Mouse (Mus musculus) liver, embryonic 11.5 days (tissue): ENCODE data around the gene Tmem14a. TPM values are rescaled to one million over a fixed set of nuclear protein-coding genes. Genes with fewer than 3 reads are reported as not detected.
A peak's percentile ranks its signal among the peaks of the same experiment; 100 is the strongest.

Experiments used
- ATAC-seq: fragments of 200-750 bp; cut with Nextera tagmentation; replicated peaks from 2 replicates; pipeline ENCODE4 v1.8.0; 2017; ENCODE audit warnings: moderate number of reproducible peaks, mild to moderate bottlenecking, moderate TSS enrichment, moderate library complexity; ENCODE audit not compliant: low FRiP score
- DNase-seq: peaks from one replicate; pipeline ENCODE4 v3.0.0-alpha.2; 2017; ENCODE audit warnings: low spot score
- H3K27ac ChIP-seq: fragments of 300-500 bp; sonication (generic); 2 replicates; pipeline ENCODE4 v1.5.1; 2014; ENCODE audit warnings: mild to moderate bottlenecking, low read depth, low read length, control low read depth
- H3K27me3 ChIP-seq: fragments of 300-500 bp; sonication (generic); replicated peaks from 2 replicates; pipeline ENCODE4 v1.6.1; 2014; ENCODE audit warnings: low read length, mixed read lengths; ENCODE audit not compliant: control insufficient read depth, insufficient read depth
- H3K36me3 ChIP-seq: fragments of 300-500 bp; sonication (generic); 2 replicates; pipeline ENCODE4 v1.6.1; 2014; ENCODE audit warnings: mild to moderate bottlenecking, low read length, moderate library complexity, mixed read lengths; ENCODE audit not compliant: control insufficient read depth, insufficient read depth
- H3K4me1 ChIP-seq: fragments of 300-500 bp; sonication (generic); replicated peaks from 2 replicates; pipeline ENCODE4 v1.6.1; 2014; ENCODE audit warnings: low read length, mixed read lengths; ENCODE audit not compliant: control insufficient read depth, insufficient read depth
- H3K4me2 ChIP-seq: fragments of 300-500 bp; sonication (generic); 2 replicates; pipeline ENCODE4 v1.6.1; 2014; ENCODE audit warnings: mild to moderate bottlenecking, control low read depth, moderate library complexity
- H3K4me3 ChIP-seq: fragments of 300-500 bp; sonication (generic); 2 replicates; pipeline ENCODE4 v1.5.1; 2014; ENCODE audit warnings: low read depth, low read length, control low read depth
- H3K9ac ChIP-seq: fragments of 300-500 bp; sonication (generic); 2 replicates; pipeline ENCODE4 v1.6.1; 2014; ENCODE audit warnings: low read depth, low read length, control low read depth
- H3K9me3 ChIP-seq: fragments of 300-500 bp; sonication (generic); 2 replicates; pipeline ENCODE4 v1.6.1; 2016; ENCODE audit warnings: low read length, inconsistent platforms, mixed read lengths; ENCODE audit not compliant: control insufficient read depth
- WGBS: fragments of 180-500 bp; shearing (Covaris S2); extraction: QIAGEN DNeasy Blood & Tissue Kit; methylation state at CpG from one replicate; pipeline ENCODE4 v1.1.7; 2014; 5-methylcytosine and 5-hydroxymethylcytosine counted together
- polyA plus RNA-seq: library from polyadenylated mRNA; unstranded; fragments of >200 nt; fragmentation: Nextera tagmentation; extraction: Ambion mirVana; gene quantifications from 2 replicates; pipeline ENCODE4 v1.2.1, GENCODE M21; 2014

The Tmem14a gene
- polyA plus RNA-seq, 1 experiment from 2014 or later = 6.8 TPM

- ATAC-seq = peak; percentile 49; the same call in 1 of the 2 replicates
- Histone ChIP-seq H3K4me3 (no peak overlapping the region), H3K27me3 (no peaks in the 10 kb centered on the region), H3K9me3 (no peaks in the 10 kb centered on the region), H3K9ac (no peak overlapping the region), H3K4me2 (no peak overlapping the region), H3K4me1 (no peaks in the 10 kb centered on the region), H3K36me3 (no peaks in the 10 kb centered on the region), H3K27ac (no peak overlapping the region)
- DNase-seq = no peak
- WGBS = 66% methylated on average over 5 of the region's 5 CpGs
Measured at GRCm38 (mm10) chr1:21231744-21232464, 13.5 kb downstream of the Tmem14a start.

DNA sequence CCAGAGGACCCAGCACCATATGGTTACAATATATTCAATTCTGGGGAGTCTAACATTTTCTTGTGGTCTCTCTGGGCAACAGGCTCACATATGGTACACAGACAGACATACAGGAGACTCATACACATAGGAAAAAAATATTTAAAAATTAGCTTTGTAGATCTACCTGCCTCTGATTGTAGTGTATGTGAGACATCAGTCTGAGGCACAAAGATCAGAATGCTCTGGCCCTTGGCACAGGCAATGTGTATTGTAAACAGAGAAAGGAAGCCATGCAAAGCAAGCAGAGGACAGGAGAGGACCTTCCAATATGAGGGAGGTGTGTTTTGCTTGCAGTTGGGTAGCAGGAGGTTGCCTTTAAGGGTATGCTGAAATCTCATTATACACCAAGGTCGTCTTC is 14.1 kb downstream of the Tmem14a start:
- WGBS = 92% methylated on average over 1 of the region's 1 CpGs
- H3K4me1 ChIP-seq = no peaks in the 10 kb centered on the region
- DNase-seq (no peak), ATAC-seq (no peak)
- no peak overlapping the region for H3K9ac ChIP-seq
- H3K27ac ChIP-seq = no peak overlapping the region
- no peak overlapping the region for H3K4me3 ChIP-seq
- H3K27me3 ChIP-seq = no peaks in the 10 kb centered on the region
- no peaks in the 10 kb centered on the region for H3K36me3 ChIP-seq
- no peaks in the 10 kb centered on the region for H3K9me3 ChIP-seq
- no peak overlapping the region for H3K4me2 ChIP-seq

DNA sequence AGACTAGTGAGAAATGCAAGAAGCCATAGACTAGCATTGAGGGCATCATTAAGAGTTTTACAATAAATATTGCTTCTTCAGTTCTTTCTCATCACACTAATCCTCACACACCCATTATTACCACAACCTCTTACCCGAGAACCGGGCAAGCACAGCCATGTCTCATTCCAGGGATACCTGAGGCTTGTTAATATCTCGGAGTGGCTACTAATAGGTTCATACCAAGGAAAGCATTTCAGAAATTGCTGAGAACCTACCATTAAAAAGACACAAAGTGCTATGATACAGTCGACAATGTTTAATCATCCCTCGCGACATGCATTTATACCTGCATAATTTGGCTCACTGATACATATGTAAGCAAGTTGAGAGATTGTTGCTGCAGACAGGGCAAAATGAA is 17.0 kb downstream of the Tmem14a start:
- 85% methylated on average over 6 of the region's 6 CpGs for WGBS
- H3K27ac ChIP-seq = no peak overlapping the region
- H3K9me3 ChIP-seq = no peaks in the 10 kb centered on the region
- H3K4me1 ChIP-seq = no peaks in the 10 kb centered on the region
- no peak overlapping the region for H3K9ac ChIP-seq
- H3K27me3 ChIP-seq = no peaks in the 10 kb centered on the region
- H3K36me3 ChIP-seq = no peaks in the 10 kb centered on the region
- no peak overlapping the region for H3K4me2 ChIP-seq
- no peak overlapping the region for H3K4me3 ChIP-seq
- no peak for DNase-seq
- no peak for ATAC-seq

GRCm38 (mm10) chr1:21239911-21240898 is 21.8 kb downstream of the Tmem14a start, which contains the start of gene Gsta3:
Gsta3 (plus strand) TSS chr1:21240589.
- WGBS = 79% methylated on average over 8 of the region's 8 CpGs
- no peak within 1 kb of the TSS for H3K9ac ChIP-seq
- no peaks in the 10 kb centered on the region for H3K4me1 ChIP-seq
- no peak within 1 kb of the TSS for H3K4me2 ChIP-seq
- no peak for DNase-seq
- no peaks in the 10 kb centered on the region for H3K36me3 ChIP-seq
- no peak within 1 kb of the TSS for H3K4me3 ChIP-seq
- H3K27me3 ChIP-seq = no peaks in the 10 kb centered on the region
- no peak within 1 kb of the TSS for H3K27ac ChIP-seq
- no peaks in the 10 kb centered on the region for H3K9me3 ChIP-seq
- no peak for ATAC-seq

DNA sequence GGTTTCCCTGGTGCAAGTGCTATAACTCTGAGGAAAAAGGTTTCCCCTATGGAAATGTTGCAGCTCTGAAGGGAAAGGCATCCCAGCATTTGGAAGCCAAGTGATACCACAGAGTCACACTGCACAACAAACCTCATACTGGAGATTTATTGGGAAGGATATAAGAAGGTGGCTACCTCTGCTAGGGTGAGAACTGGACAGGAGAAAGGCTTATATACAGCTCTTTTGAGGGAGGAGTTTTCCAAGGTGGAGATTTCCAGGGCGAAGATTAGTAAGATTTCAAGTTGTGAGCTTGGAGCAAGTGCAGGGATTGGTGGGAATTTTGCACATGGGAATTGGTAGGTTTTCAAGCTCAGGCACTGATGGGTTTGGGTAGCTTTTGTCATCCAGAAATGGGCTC is 22.7 kb downstream of the Tmem14a start:
- 76% methylated on average over 1 of the region's 1 CpGs for WGBS
- no peak for DNase-seq
- Histone ChIP-seq H3K27me3 (no peaks in the 10 kb centered on the region), H3K9me3 (no peaks in the 10 kb centered on the region), H3K4me3 (no peak overlapping the region), H3K4me2 (no peak overlapping the region), H3K27ac (no peak overlapping the region), H3K4me1 (no peaks in the 10 kb centered on the region), H3K36me3 (no peaks in the 10 kb centered on the region), H3K9ac (no peak overlapping the region)
- ATAC-seq = no peak

DNA sequence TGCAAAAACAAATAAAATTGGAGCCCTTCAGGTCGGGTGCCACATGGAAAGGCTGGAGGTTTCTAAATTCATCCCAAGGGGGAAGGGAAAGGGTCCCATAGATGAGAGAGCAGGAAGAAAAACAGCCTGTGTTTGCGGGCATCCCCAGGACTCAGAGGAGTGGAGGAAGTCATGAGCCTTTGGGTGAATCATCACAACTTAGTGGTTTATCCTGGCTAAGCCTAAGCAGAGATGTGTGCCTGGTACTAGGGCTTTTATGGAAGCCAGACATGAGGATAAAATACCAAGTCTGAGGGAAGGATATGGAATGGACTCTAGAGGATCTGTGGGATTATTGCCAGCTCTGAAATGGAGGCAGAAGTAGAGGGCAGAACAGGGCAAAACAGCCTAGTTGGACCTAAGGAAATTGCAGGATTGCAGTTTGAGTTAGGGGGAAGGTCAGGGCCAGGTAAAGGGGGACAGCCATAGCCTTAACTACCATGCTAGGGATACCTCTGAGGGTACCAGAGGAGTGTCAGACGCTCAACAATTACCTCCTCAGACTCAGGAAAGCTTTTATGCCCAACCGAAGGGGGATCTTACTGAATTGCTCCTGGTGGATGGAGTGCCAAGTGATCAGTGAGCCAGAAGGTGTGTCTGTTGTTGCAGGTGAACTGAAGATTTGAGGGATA is 26.1 kb downstream of the Tmem14a start:
- Histone ChIP-seq H3K36me3 (no peaks in the 10 kb centered on the region), H3K27ac (no peak overlapping the region), H3K4me3 (no peak overlapping the region), H3K9me3 (no peaks in the 10 kb centered on the region), H3K27me3 (no peaks in the 10 kb centered on the region), H3K9ac (no peak overlapping the region), H3K4me2 (no peak overlapping the region), H3K4me1 (no peaks in the 10 kb centered on the region)
- DNase-seq (no peak), ATAC-seq (no peak)
- WGBS = 63% methylated on average over 4 of the region's 4 CpGs

- DNase-seq (no peak), ATAC-seq (no peak)
- H3K4me3 ChIP-seq = no peak overlapping the region
- H3K27ac ChIP-seq = no peak overlapping the region
- H3K9me3 ChIP-seq = no peaks in the 10 kb centered on the region
- H3K36me3 ChIP-seq = no peaks in the 10 kb centered on the region
- no peaks in the 10 kb centered on the region for H3K27me3 ChIP-seq
- H3K4me1 ChIP-seq = no peaks in the 10 kb centered on the region
- H3K4me2 ChIP-seq = no peak overlapping the region
- H3K9ac ChIP-seq = no peak overlapping the region
- 75% methylated on average over 3 of the region's 3 CpGs for WGBS
Measured at GRCm38 (mm10) chr1:21246136-21246535, 27.8 kb downstream of the Tmem14a start.

GRCm38 (mm10) chr1:21247896-21248295 is 29.5 kb downstream of the Tmem14a start:
- Histone ChIP-seq H3K4me1 (no peaks in the 10 kb centered on the region), H3K4me2 (no peak overlapping the region), H3K27ac (no peak overlapping the region), H3K9me3 (no peaks in the 10 kb centered on the region), H3K27me3 (no peaks in the 10 kb centered on the region), H3K9ac (no peak overlapping the region), H3K36me3 (no peaks in the 10 kb centered on the region), H3K4me3 (no peak overlapping the region)
- no peak for ATAC-seq
- DNase-seq = no peak
